Mouse (Mus musculus) thymus, postnatal 14 days (tissue): ENCODE results near the gene Slc25a43.
A peak's percentile ranks its signal among the peaks of the same experiment; 100 is the strongest.
"Not testable (repeated sequence)": the region's sequence is repeated elsewhere in the genome, so short reads cannot be mapped to it uniquely, and the experiment has no call there.

Source experiments
- DNase-seq: peaks from one replicate; pipeline ENCODE4 v3.0.0; 2021

The Slc25a43 gene

DNA sequence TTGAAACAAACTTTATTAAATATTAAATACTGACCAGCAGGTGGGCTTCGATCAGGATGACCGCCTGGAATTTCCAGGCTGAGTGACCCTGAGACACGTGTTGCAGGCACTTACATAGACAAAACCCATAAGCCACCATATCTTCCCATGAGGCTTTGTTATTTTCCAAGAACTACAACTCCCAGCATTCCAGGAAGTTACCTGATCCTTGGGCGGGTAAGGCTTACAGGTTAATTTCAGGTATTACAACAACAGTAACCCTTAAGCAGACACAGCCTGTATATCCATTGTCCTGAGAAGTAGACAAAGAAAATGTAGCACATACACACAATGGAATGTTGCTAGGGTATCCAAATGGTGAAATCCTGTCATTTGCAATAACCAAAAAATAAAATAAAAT, 45.9 kb downstream of the Slc25a43 start:
- no peak for DNase-seq

DNA sequence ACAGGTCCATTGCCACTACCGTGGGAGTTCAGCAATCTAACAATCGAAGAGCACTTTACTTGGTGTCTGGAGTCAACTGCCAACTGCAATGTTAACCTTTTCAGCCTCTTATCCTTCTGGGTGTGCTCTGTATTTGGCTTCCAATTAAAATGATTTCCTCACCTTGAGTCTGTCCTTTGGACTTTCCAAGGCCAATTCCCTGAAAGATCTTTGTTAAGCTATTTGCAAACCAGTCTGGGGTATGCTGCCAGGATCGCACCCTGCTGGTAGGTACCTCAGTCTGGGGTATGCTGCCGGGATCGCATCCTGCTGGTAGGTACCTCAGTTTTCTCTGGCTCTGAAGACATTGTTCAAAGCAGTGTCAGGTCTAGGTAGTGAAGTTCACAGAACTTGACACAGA, 51.1 kb downstream of the Slc25a43 start:
- DNase-seq, result peak; percentile 6

DNA sequence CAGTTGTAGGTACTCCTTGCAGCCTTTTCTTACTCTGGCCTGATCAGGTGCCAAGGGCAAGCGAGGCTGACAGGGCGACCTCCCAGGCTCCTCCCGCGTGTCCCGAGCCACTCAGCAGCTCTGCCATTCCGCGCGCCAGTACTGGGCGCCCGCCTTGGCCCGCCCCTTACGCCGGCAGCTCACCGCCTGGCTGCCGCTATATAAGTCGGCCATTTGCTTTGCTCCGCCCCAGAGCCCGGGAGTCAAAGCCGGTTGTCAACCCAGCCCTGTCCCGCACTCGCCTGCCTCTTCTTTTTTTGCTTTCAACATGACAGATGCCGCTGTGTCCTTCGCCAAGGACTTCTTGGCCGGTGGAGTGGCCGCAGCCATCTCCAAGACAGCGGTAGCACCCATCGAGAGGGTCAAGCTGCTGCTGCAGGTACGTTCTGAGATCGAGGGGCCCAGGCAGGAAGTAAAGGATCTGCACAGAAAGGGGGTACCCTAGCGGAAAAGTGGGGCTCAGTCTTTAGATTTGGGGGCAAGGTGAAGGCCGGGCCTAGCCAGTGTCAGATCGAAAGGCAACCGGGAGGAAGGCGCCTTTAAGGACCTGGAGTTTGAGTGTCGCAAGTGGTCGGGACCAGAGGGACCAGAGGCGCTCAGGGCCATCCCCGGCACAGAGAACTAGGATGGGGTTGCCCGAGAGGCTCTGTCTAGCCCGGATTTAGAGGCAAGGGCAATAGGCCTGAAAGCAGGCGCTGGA, 52.1 kb downstream of the Slc25a43 start, which contains the start of gene Slc25a5:
Gene Slc25a5 (plus strand): TSS at position 228 of the 739 bp plus-strand sequence.
- peak; percentile 89 for DNase-seq

DNA sequence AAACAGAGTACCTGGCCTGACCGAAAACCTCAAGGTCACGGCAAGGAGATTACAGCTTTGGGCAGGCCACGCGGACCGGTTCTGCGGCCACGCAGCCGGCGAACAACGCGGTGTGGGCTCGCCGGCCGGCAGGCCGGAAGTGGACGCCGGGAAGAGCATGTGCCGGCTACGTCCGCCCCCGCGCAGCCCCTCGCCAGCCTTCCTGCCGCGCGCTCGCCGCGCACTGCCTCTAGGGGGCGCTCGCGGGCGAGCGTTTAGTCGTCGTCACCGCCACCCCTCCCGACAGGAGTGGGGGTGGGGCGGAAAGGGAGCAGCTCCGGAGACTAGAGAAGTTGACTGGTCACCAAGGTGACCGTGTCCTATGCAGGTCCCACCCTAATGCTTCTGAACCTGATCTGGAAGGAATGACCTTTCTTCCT, 52.7 kb downstream of the Slc25a43 start:
- peak; percentile 86 for DNase-seq

DNA sequence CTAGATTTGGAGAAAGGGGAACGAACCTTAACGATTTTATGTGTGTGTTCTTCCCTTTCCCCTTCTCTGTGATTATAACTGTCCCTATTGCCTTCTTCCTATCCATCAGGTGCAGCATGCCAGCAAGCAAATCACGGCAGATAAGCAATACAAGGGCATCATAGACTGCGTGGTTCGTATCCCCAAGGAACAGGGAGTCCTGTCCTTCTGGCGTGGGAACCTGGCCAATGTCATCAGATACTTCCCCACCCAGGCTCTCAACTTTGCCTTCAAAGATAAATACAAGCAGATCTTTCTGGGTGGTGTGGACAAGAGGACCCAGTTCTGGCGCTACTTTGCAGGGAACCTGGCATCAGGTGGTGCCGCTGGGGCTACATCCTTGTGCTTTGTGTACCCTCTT, 53.3 kb downstream of the Slc25a43 start:
- DNase-seq, result not testable (repeated sequence)

DNA sequence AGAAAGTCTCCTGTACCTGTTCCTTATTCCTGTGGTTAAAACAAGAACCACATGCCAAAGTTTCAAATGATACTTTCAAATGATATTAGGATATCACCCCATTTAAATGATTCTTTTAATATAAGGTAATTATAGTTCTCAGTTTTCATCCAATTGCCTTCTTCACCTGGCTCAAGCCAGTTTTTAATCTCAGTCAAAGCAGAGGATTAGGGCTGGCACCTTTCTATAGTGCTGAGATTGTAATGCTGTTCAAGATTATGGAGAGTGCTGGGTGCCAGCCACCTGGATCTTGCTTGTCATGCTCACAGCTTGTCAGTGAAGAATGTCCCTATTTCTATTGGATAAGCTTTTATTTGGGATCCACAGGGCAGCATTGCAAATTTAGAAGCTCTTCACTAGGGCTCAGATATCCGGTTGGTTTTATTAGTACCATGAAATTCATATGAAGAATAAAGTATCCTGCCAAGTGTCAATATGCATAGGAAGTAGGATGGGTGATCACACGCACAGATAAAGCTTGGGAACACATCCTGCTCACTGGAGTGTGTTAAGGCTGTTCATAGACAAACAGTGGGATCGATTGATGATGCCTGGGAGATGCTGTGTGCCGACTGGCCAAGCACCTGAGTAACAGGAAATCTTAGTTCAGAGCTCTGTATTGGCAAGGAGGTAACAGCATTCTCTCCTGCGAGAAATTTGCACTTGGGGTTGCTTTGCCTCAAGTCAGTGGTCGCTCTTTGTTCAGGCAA, 55.8 kb downstream of the Slc25a43 start:
- DNase-seq, result no peak

DNA sequence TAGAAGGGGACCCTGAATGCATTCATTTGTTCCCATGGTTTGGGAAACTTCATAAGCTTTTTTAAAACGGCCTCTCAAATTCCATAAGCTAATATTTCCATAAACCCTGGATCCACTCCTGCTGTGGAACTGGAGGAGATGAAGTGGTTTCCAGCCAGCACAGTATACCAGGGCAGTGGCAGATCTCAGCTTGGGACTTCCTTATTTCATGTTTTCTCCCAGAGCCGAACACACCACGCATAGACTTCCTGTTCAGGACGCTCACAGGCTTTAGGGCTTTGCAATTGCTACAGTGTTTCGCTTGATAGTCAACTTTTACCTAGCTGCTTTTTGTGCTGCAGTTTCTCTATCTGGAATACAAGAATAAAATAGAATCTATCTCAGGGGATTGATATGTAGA, 59.7 kb downstream of the Slc25a43 start:
- peak; percentile 18 for DNase-seq

DNA sequence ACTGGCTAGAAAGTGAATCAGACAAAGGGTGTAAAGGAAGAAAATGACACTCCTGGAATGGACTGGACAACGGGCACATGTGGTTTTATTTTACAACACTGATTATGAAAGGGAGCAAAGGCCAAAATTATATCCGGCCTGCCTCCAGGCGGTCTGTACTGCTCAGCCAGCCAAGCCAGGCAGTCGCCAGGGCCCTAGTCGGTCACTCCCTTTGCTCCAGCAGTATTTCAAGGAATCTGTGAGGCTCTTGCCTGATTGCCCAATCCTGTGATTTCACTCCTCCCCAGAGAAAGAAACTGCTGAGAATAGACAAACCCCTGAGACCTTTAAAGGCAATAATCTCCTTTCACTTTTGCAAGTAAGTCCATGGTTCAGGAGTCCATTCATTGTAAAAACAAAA, 60.7 kb downstream of the Slc25a43 start:
- no peak for DNase-seq

DNA sequence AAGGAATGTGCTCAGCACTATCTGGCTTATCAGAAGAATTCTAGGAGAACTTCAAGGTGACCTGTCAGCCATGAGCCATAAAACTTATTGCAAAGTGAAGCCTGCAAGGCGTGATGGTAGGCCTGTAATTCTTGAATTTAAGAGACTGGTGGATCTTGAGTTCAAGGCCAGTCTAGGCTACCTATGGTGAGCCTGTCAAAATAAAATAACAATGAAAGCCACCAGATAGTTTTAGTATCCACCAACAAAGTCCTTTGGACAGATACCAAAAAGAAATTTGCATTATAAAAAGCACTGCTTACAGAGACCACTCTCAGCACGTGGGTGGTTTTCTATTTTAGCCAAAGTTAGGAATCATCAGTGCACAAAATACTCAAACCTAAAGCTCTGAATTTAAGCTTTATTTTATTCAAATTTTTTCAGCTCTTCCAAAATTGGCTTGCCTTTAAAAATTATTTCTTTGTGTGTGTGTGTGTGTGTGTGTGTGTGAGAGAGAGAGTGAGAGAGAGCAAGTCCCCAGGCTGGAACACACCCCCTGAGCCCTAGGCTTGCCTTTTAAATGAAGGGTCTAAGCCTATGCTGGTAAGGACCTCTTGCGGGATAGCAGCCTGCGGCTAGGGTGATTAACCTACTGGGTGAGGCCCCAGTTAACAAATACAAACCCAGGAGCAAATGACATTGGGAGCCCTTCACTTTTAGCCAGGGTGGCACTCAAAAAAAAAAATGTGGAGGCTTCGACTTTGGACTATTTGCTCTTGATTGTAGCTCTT, 62.2 kb downstream of the Slc25a43 start:
- DNase-seq, result no peak

DNA sequence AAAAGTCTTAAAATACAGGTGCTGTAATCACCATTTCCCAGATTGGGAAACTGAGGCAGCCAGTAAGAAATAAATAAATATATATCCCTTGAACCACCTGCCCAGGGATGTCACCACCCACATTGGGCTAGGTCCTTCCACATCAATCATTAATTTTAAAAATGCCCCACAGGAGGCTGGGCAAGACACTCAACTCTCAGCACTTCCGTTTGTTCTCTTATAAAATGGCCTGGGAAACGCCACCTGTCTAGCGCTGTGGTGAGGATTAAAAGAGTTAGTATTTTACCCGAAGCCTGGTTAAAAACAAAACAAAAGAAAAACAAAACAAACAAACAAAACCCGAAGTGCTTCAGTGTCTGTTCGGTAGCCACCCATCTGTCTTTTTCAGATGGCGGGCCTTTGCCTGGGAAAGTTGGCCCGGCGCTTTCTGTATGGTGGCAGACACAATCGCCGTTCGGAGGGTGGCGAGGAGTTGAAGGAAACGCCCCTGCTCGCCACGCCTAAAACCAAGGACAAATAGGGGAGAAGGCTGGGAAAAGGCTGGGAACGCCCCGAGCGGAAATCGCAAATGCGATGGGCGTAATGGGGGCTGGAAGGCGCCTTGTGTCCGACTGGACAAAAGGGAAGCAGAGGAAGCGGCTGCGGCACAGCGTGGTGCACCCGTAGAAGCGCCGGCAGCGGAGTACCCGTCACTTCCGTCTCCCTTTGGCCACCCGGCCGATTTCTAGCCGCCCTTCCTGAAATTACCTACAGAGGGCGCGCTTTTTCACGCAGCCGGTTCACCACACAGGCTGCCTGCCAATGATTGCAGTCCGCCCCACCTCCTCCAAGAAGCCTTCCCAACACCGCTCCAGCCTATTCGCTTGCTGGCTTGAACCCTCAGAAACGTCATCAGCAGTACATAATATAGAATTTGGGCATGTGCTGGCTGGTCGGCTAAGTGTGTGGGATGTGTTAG, 64.2 kb downstream of the Slc25a43 start:
- DNase-seq, result peak; percentile 87

DNA sequence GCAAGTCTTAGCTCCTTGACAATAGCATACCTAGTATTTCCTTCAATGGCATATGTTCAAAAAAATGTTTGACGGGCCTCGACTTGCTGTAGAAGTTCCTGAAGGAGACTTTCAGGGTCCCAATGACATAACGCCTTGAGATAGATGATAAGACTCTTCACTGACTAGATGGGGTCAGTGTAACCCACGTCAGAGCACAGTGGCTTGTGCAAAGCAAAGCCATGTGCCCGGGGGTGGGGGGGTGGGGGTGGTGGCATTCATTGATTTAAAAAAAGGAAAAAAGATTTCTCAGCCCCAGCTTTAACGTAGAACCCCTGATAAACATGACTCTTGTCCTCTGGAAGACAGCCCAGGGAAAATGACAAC, 64.8 kb downstream of the Slc25a43 start:
- no peak for DNase-seq

DNA sequence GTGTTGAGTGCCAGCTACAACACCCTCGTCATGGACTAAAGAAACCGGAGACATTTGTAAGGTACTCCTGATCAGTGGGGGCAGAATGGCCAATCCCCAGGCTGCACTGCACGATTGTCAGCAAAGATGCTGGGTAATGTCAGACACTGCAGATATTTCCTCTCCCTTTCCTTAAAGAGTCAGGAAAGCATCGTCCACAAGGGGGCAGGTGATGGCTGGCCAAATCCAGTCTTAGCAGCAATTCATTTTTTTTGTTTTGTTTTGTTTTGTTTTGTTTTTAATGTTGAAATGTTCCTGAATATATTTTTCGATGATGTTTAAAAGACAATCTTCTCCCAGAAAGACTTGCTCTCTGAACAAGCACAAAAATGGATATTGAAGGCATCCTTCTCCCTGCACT, 67.9 kb downstream of the Slc25a43 start:
- peak; percentile 34 for DNase-seq

DNA sequence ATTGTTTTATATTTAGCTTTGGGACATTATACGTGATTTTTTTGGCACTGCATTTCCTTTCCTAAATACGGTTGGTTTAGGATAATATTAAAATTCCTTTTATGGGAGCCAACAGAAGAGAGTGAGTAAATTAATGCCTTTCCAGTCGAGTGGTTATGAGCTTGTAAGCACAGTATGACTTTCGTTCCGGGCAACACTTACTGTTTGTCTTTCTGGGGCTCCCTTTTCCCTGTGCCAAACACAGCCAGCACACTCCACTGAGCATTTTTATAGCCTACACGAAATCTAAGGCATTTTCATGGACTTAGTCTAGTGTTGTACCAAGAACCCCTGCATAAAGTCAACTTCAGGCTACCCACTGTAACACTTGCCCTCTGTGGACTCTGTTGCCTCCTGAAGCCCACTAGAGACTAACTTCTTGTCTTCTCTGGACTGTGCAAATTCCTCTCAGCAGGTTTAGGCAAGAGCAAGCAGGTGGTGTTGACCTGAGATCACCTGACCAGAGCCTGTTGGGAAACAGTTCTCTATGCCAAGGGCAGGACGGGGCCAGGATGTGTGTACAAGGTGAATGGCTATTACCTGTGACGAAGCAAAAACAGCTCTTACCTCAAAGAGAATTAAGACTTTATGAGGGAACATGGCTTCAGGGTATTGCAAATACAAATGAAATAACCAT, 70.8 kb downstream of the Slc25a43 start:
- no peak for DNase-seq

DNA sequence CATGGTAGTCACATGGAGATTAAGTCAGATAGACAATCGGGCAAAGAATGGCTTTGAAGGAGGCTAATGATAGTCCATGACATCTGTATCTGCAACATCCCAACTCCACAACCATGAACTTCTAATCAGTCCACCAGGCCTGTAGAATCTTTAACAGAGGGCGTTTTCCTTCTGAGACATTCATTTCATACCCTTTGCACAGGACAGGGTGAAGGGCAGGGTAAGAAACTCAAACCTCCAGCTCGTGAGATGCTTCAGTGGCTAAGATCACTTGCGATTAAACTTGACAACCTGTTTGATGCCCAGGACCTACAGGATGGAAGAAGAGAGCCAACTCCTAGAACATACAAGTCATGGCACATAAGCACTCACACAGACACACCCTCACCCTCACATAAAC, 71.6 kb downstream of the Slc25a43 start:
- no peak for DNase-seq

DNA sequence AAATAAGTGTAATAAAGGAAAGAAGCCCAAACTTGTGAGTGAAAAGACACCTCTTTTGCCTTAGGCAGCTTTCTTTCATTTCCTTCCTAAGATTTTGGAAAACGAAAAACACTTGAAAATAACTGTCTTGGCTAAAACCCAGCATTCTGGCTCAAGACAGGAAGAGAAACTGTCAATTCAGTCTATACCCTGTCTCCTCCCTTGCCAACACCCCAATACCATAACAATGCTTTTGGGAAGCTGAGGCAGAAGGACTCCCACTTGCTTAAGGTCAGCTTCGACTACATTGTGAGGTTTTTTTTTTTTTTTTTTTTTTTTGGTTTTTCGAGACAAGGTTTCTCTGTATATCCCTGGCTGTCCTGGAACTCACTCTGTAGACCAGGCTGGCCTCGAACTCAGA, 72.0 kb downstream of the Slc25a43 start:
- DNase-seq, result no peak

DNA sequence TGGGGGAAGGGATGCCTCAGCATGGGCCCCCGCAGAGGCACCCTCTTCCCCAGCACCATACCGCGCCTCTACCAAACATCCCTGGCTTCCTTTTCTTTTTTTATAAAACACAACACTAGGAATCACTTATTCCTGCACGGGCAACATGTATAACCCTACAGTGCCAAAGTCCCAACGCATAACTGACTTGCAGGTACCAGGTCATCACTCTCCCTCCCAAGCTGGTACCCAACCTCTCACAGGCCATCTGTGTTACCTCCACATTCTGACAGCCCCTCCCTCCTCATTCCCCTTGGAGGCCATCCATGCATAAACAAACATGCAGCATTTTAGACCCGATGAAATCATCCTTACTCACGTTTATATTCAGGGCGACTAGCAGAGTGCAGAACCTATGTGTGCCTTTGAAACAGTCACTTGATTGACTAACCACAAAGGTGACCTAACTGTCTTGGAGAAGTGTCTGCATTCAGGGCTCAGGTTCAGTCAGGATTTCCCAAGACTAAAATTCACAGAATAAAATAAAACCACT, 73.0 kb downstream of the Slc25a43 start:
- no peak for DNase-seq

DNA sequence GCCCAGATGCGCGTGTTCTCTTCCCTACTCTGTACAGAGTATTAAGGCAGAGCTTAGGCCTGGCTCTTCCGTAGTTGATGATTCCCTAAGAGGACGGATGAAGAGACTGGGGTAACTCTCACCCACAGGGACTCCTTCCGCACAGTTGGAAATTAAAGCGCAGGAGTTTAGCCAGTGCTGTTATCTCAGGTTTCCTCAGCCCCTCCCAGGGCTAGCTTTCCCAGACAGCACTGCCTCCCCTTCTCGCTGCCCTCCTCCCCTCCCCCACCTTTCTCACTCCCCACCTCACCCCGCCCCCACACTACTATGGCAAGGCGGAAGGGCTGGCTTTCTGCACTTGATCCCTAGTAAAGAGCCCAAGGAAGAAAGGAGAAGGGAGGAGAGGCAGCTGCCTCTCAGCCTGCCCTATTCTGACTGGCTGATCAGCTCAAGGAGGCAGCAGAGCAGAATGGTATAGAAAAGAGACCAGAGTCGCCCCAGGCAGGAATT, 73.5 kb downstream of the Slc25a43 start:
- DNase-seq, result no peak

DNA sequence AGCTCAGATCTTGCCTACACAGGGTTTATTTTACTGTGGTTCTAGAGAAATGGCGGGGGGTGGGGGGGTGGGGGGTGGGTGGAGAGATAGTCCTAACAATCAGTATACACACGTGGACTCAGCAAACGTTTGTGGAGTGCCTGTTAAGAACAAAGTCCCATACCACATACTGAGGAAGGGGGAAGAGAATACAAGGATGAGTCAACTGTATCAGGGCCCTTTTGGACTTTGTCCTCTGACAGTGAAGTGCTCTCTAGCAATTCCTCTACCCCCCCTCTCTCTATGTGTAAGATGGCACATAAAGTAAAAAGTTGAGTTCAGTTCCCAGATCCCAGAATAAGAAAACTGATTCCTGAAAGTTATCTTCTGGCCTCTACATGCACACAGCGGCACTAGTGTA, 76.1 kb downstream of the Slc25a43 start:
- DNase-seq, result no peak

DNA sequence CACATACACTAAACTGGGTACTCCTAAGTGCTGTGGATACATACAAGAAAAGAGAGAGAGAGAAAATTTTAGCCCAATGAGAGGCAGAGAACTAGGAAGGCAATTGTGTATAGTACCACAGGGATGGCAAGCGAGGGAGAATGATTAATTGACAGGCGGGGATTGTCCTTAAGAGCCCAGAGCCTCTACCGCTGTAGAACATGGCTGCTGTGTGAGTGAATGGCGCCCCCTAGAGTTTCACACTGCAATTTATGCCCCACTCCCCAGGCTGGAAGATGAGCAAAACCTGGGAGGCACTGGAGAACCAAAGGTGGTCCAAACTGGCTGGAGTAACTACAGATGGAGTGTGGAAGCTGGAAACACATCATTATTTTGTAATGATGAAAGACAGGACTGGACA, 76.7 kb downstream of the Slc25a43 start:
- DNase-seq, result peak; percentile 47

DNA sequence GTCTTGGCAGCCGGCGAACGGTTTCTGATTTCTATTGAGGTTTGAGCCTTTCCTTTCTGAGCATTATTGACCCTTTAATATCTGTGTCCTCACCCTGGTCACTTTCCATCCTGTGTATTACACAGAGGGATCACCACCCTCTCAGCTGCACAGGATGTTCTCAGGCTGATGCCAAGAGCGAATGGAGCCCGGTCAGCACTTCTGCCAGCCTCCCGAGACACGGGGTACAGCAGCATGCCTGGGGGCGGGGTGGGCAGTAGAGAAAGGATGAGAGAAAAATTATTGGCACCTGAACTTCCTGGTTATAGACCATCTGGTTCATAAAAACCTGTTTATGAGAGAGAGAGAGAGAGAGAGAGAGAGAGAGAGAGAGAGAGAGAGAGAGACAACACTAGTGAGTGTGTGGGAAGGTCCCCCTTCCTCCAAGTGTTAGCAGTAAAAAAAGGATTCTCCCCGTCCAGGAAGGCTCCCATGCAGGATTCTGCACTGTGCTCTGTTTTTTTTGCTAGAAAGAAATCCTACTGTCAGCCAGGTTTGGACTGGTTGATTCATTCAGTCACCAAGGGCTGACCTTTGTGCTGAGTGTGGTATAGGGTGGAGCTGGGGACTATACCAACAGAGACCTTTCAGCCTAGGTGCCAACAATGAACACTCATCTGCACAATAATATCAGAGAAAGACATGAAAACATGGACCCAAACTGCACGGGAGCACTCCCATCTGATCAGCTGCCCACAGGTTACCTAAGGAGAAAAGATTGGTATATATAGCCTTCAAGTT, 80.7 kb downstream of the Slc25a43 start:
- DNase-seq, result no peak

DNA sequence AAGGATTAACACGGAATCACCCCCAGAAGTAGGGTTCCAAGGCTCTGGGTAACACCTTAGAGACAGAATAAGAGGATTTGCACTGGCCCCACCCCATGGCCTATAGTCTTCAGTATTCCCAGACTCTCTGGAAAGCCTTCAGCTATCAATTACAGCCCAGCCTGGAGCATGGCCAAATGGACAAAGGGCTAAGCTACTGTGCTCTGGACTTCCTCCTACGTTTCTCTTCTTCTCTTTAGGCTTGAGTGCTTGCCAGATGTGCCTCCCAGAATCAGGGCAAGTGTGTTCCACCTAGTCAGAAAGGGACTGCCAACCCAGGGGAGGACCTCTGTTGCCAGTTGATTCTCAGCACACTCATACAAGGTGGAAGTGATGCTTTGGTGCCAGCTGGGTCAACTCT, 81.6 kb downstream of the Slc25a43 start:
- no peak for DNase-seq
